Mouse (Mus musculus) liver, postnatal 0 days (tissue): Measurements from ENCODE around the gene Txnrd1.

Experiments
- CTCF ChIP-seq: sonication (generic); IDR thresholded peaks from 2 replicates; pipeline ENCODE4 v1.5.1; 2016; ENCODE audit warnings: antibody characterized with exemption, low read depth
- EP300 ChIP-seq: IDR thresholded peaks from 2 replicates; pipeline ENCODE4 v1.6.1; 2016; ENCODE audit warnings: antibody characterized with exemption, low read depth, mild to moderate bottlenecking

GRCm38 (mm10) chr10:82875446-82875845 lies 41.7 kb downstream of the Txnrd1 start:
- TF ChIP-seq CTCF (no peak), EP300 (no peak)
